In the genomic region with DNA sequence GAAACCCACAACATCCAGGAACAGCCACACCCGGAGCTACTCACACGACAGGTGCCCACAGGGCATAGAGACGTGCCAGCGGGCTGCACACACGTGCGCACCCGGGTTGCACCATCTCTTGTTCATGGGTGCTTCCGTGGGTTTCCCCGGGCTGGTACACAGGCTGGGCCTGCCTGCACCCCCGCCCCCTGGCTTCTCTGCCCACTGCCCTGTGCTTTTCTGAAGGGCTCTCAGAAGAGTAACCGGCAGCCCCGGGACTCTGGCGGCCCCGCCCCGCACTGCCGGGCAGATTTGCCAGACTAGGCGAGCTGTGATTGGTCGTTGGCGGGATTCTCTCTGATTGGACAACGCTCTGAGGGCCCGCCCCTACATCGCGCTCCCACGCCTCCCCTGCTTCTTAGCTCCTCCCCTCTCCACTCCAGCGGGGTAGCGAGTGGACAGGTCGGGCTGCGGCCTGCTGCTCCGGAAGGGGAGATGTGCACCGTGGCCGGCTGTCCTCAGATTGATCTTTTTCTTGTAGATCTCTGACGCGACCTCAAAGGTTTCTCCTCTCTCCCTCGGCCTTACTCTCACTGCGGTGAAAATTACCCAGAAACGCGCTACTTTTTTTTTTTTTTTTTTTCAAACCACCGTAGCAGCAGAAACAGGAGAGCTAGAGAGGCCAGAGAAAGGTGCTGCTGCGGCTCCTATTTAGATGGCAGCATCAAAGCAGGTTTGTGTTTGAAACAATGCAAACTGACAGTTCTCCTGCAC, we compare ENCODE assay signal across 8 mouse cellular contexts. TPM values are rescaled to one million over a fixed set of nuclear protein-coding genes. Genes with fewer than 3 reads are reported as not detected.
DNase-seq lines count a peak whose midpoint lies in the region; ATAC-seq and TF ChIP-seq lines count a peak whose summit lies in the region.

Gene Plcxd2, minus strand, starts transcription at position 66 of the 753 bp plus-strand sequence.

- H3K27me3 ChIP-seq in heart, embryonic 13.5 days (replicated peaks) = peaks cover 9% of the 10 kb centered on the region; the same call in 1 of the 2 replicates
- no peaks in the 10 kb centered on the region for H3K27me3 ChIP-seq in kidney, postnatal 0 days (ENCODE audit: insufficient read depth, low read length)
- H3K27me3 ChIP-seq in liver, adult 2 months (ENCODE audit: control insufficient read depth, insufficient read depth, low read length) = no peaks in the 10 kb centered on the region

- peak; percentile 38; the same call in 1 of the 2 replicates for TF ChIP-seq CTCF in kidney, postnatal 0 days (IDR thresholded peaks at IDR 0.05; ENCODE audit: low read depth)
- TF ChIP-seq CTCF in liver, adult 2 months (IDR thresholded peaks at IDR 0.05; ENCODE audit: low read depth, low read length) = no peak

- H3K27ac ChIP-seq in heart, embryonic 13.5 days (replicated peaks) = peak within 1 kb of the TSS; percentile 53
- H3K27ac ChIP-seq in kidney, postnatal 0 days = peak within 1 kb of the TSS; percentile 55
- peak within 1 kb of the TSS; percentile 87 for H3K27ac ChIP-seq in liver, adult 2 months (replicated peaks; ENCODE audit: insufficient read depth, low read depth, low read length)

- TF ChIP-seq POLR2A in liver, adult 2 months (IDR thresholded peaks at IDR 0.05; ENCODE audit: extremely low read depth, insufficient read depth, low read length) = peak; percentile 89

- ATAC-seq in heart, embryonic 13.5 days (ENCODE audit: extremely low read depth, insufficient number of reproducible peaks, low FRiP score, low TSS enrichment) = peak; percentile 97
- peak; percentile 99 for ATAC-seq in kidney, postnatal 0 days (replicated peaks; ENCODE audit: low FRiP score, low read depth)
- ATAC-seq in monocyte, adult 5-6 weeks (replicated peaks; ENCODE audit: insufficient number of reproducible peaks, low FRiP score, low TSS enrichment, poor library complexity, severe bottlenecking) = peak; percentile 98

- WGBS in heart, embryonic 13.5 days = under 1% methylated on average over 39 of the region's 39 CpGs
- under 1% methylated on average over 38 of the region's 39 CpGs for WGBS in kidney, postnatal 0 days
- WGBS in liver, adult 2 months = under 1% methylated on average over 39 of the region's 39 CpGs

- peak within 1 kb of the TSS; percentile 62 for H3K4me3 ChIP-seq in heart, embryonic 13.5 days
- peak within 1 kb of the TSS; percentile 43 for H3K4me3 ChIP-seq in kidney, postnatal 0 days (replicated peaks; ENCODE audit: low read depth, low read length)
- H3K4me3 ChIP-seq in liver, adult 2 months (ENCODE audit: insufficient read depth, low read depth, low read length) = peak within 1 kb of the TSS; percentile 71

- peaks cover 13% of the 10 kb centered on the region for H3K4me1 ChIP-seq in heart, embryonic 13.5 days
- 0 out of 2 replicates have a peak, but pooled peaks cover 3% of the 10 kb centered on the region for H3K4me1 ChIP-seq in kidney, postnatal 0 days (replicated peaks; ENCODE audit: insufficient read depth, low read length)
- H3K4me1 ChIP-seq in liver, adult 2 months (ENCODE audit: control insufficient read depth, insufficient read depth, low read length) = peaks cover 8% of the 10 kb centered on the region

- peak; percentile 97 for DNase-seq in CD4-positive, CD25-positive, alpha-beta regulatory T cell, adult 2 months (ENCODE audit: low read depth, low spot score)
- DNase-seq in c-Kit-positive CD71-negative TER-119-negative erythroid progenitor cells, embryonic 14.5 days (ENCODE audit: low read depth) = peak; percentile 85
- peak; percentile 92 for DNase-seq in fibroblast of lung, adult 2 months (ENCODE audit: low read depth)
- DNase-seq in kidney, postnatal 0 days (ENCODE audit: low spot score) = peak; percentile 98
- DNase-seq in liver, adult 2 months (ENCODE audit: extremely low read depth, low read depth, low spot score) = peak; percentile 93
- DNase-seq in spleen, postnatal 36 days (ENCODE audit: low spot score in 2 of 2) = peak; percentile 93 to 94

- no peaks in the 10 kb centered on the region for H3K36me3 ChIP-seq in heart, embryonic 13.5 days
- no peaks in the 10 kb centered on the region for H3K36me3 ChIP-seq in kidney, postnatal 0 days (ENCODE audit: insufficient read depth, low read length)
- peaks cover 9% of the 10 kb centered on the region for H3K36me3 ChIP-seq in liver, adult 2 months (ENCODE audit: control insufficient read depth, insufficient read depth, low read length)

- H3K9ac ChIP-seq in heart, embryonic 13.5 days = peak within 1 kb of the TSS; percentile 84
- H3K9ac ChIP-seq in kidney, postnatal 0 days (ENCODE audit: low read depth, low read length) = peak within 1 kb of the TSS; percentile 56
- H3K9ac ChIP-seq in liver, adult 2 months (ENCODE audit: low read depth, low read length) = peak within 1 kb of the TSS; percentile 93

- H3K9me3 ChIP-seq in heart, embryonic 13.5 days = no peaks in the 10 kb centered on the region
- H3K9me3 ChIP-seq in kidney, postnatal 0 days (replicated peaks; ENCODE audit: low read length) = no peaks in the 10 kb centered on the region

- H3K79me2 ChIP-seq in liver, adult 2 months (ENCODE audit: control insufficient read depth, insufficient read depth, low read length) = peaks cover 26% of the 10 kb centered on the region; the same call in 1 of the 2 replicates

- peak within 1 kb of the TSS; percentile 87 for H3K4me2 ChIP-seq in heart, embryonic 13.5 days
- peak within 1 kb of the TSS; percentile 80 for H3K4me2 ChIP-seq in kidney, postnatal 0 days (ENCODE audit: low read length)

RNA-seq across cellular contexts. Expression of gene Plcxd2, which starts in this region (rescaled TPM):
- 0.40 and 0.59 TPM in 2 replicates for polyA plus RNA-seq in heart, embryonic 13.5 days (2015; fragmentation: Nextera tagmentation; extraction: Ambion mirVana)
- polyA plus RNA-seq in kidney, postnatal 0 days (2015; fragmentation: Nextera tagmentation; extraction: Ambion mirVana) = 0.93 and 1.0 TPM in 2 replicates
- total RNA-seq in liver, adult 2 months (2014; rRNA removed) = 40.7 and 43.6 TPM in 2 replicates
- polyA plus RNA-seq in liver, adult 2 months (2012; rRNA removed) = 20.2 and 20.8 TPM in 2 replicates
- 3.2 to 11.4 TPM (median 8.9 TPM) in 3 replicates for total RNA-seq in monocyte, adult 5-6 weeks (2017)

Comparison
In these comparisons a context has a peak if more than half of its experiments do, and no peak if none do; other contexts are left out.
1. Peak in every context shown above with its lines: DNase-seq, ATAC-seq, H3K4me3 ChIP-seq and H3K27ac ChIP-seq.
2. RNA of gene Plcxd2 (polyA plus RNA-seq): 20.2 to 20.8 TPM in liver, adult 2 months; 0.93 to 1.0 TPM in kidney, postnatal 0 days and 0.40 to 0.59 TPM in heart, embryonic 13.5 days; every median in the first group is over 10 times any median in the second.
3. Peak in ATAC-seq, H3K4me3 ChIP-seq, H3K27ac ChIP-seq, H3K9ac ChIP-seq and H3K4me2 ChIP-seq in heart, embryonic 13.5 days; RNA of the gene not detected or under 1 TPM.